Comparison of ENCODE assay signal across 8 mouse cellular contexts in genomic region chr9:21168161-21169123, GRCm38 (mm10). TPM values are rescaled to one million over a fixed set of nuclear protein-coding genes. Genes with fewer than 3 reads are reported as not detected.
A peak's percentile ranks its signal among the peaks of the same experiment; 100 is the strongest.
DNase-seq lines count a peak whose midpoint lies in the region; ATAC-seq lines count a peak whose summit lies in the region.

No protein-coding gene starts in this region.

- DNase-seq in urinary bladder, adult 2 months (ENCODE audit: low spot score), result peak; percentile 43
- no peak for DNase-seq in urinary bladder, adult 18-20 months (ENCODE audit: low spot score in 2 of 2)
- peak; percentile 71 to 72 for DNase-seq in cerebellum, postnatal 36 days
- DNase-seq in gastrocnemius, postnatal 25 days, result peak; percentile 57
- DNase-seq in spleen, postnatal 36 days (ENCODE audit: low spot score in 2 of 2), result peak; percentile 55 to 74

- peak; percentile 39 for ATAC-seq in inflammation-experienced regulatory T-cells, adult 6 months
- peak; percentile 23; the same call in 1 of the 2 replicates for ATAC-seq in limb, embryonic 12.5 days (ENCODE audit: insufficient number of reproducible peaks, insufficient read depth, low FRiP score, low TSS enrichment, low read depth)
- peak; percentile 66 for ATAC-seq in midbrain, embryonic 13.5 days

- H3K4me1 ChIP-seq in limb, embryonic 12.5 days (replicated peaks), result peaks cover 48% of the 10 kb centered on the region
- H3K4me1 ChIP-seq in midbrain, embryonic 13.5 days (replicated peaks), result peaks cover 40% of the 10 kb centered on the region

- H3K27me3 ChIP-seq in limb, embryonic 12.5 days, result peaks cover 38% of the 10 kb centered on the region
- H3K27me3 ChIP-seq in midbrain, embryonic 13.5 days, result peaks cover 54% of the 10 kb centered on the region

- H3K4me2 ChIP-seq in limb, embryonic 12.5 days, result peak overlapping the region; percentile 91
- peak overlapping the region; percentile 11 for H3K4me2 ChIP-seq in midbrain, embryonic 13.5 days (replicated peaks)

- no peaks in the 10 kb centered on the region for H3K9me3 ChIP-seq in limb, embryonic 12.5 days
- no peaks in the 10 kb centered on the region for H3K9me3 ChIP-seq in midbrain, embryonic 13.5 days

- peak overlapping the region; percentile 76 for H3K27ac ChIP-seq in limb, embryonic 12.5 days
- peak overlapping the region; percentile 14; the same call in 1 of the 2 replicates for H3K27ac ChIP-seq in midbrain, embryonic 13.5 days

- peak overlapping the region; percentile 48 for H3K9ac ChIP-seq in limb, embryonic 12.5 days (replicated peaks)
- peak overlapping the region; percentile 44; the same call in 1 of the 2 replicates for H3K9ac ChIP-seq in midbrain, embryonic 13.5 days (replicated peaks)

- H3K36me3 ChIP-seq in limb, embryonic 12.5 days, result no peaks in the 10 kb centered on the region
- H3K36me3 ChIP-seq in midbrain, embryonic 13.5 days, result no peaks in the 10 kb centered on the region

- peak overlapping the region; percentile 23 for H3K4me3 ChIP-seq in limb, embryonic 12.5 days (replicated peaks)
- H3K4me3 ChIP-seq in midbrain, embryonic 13.5 days (replicated peaks), result no peak overlapping the region

- 6% methylated on average over 30 of the region's 30 CpGs for WGBS in limb, embryonic 12.5 days
- 13% methylated on average over 30 of the region's 30 CpGs for WGBS in midbrain, embryonic 13.5 days

RNA-seq across cellular contexts. Expression of gene Pde4a, which starts 2.9 kb away (rescaled TPM):
- polyA plus RNA-seq in urinary bladder, adult 2 months (2012; rRNA removed), result 8.3 and 11.6 TPM in 2 replicates
- 10 to 100 TPM; 44.6 to 46.7 TPM for total RNA-seq in gastrocnemius, postnatal 25 days (2021)
- 1 to 10 TPM in 1 of 3 experiments, under 1 TPM in 2; 0.54 to 1.3 (median 0.82) TPM for polyA plus RNA-seq in inflammation-experienced regulatory T-cells, adult 6 months (2017; shearing (Covaris generic))
- polyA plus RNA-seq in limb, embryonic 12.5 days (2016; fragmentation: Nextera tagmentation; extraction: Ambion mirVana), result 4.8 and 5.6 TPM in 2 replicates
- 20.1 and 20.2 TPM in 2 replicates for polyA plus RNA-seq in midbrain, embryonic 13.5 days (2015; fragmentation: Nextera tagmentation; extraction: Ambion mirVana)

RNA-seq across cellular contexts. Expression of gene Cdc37, which starts 18.7 kb away (rescaled TPM):
- polyA plus RNA-seq in urinary bladder, adult 2 months (2012; rRNA removed), result 198 and 211 TPM in 2 replicates
- 100 to 1,000 TPM; 120 to 126 TPM for total RNA-seq in gastrocnemius, postnatal 25 days (2021)
- 10 to 100 TPM; 84.2 to 97.0 (median 95.3) TPM for polyA plus RNA-seq in inflammation-experienced regulatory T-cells, adult 6 months (2017; shearing (Covaris generic))
- 338 and 357 TPM in 2 replicates for polyA plus RNA-seq in limb, embryonic 12.5 days (2016; fragmentation: Nextera tagmentation; extraction: Ambion mirVana)
- 233 TPM in 2 replicates for polyA plus RNA-seq in midbrain, embryonic 13.5 days (2015; fragmentation: Nextera tagmentation; extraction: Ambion mirVana)

RNA-seq across cellular contexts. Expression of gene Tyk2, which starts 37.4 kb away (rescaled TPM):
- 23.9 and 28.5 TPM in 2 replicates for polyA plus RNA-seq in urinary bladder, adult 2 months (2012; rRNA removed)
- 1 to 10 TPM; 4.7 to 5.8 TPM for total RNA-seq in gastrocnemius, postnatal 25 days (2021)
- polyA plus RNA-seq in inflammation-experienced regulatory T-cells, adult 6 months (2017; shearing (Covaris generic)), result 10 to 100 TPM; 36.3 to 61.7 (median 57.7) TPM
- 15.0 and 16.1 TPM in 2 replicates for polyA plus RNA-seq in limb, embryonic 12.5 days (2016; fragmentation: Nextera tagmentation; extraction: Ambion mirVana)
- 11.5 and 12.2 TPM in 2 replicates for polyA plus RNA-seq in midbrain, embryonic 13.5 days (2015; fragmentation: Nextera tagmentation; extraction: Ambion mirVana)

Comparison
In these comparisons a context has a peak if more than half of its experiments do, and no peak if none do; other contexts are left out.
1. DNase-seq: peak in urinary bladder, adult 2 months (single experiment), cerebellum, postnatal 36 days (2 of 2), gastrocnemius, postnatal 25 days (single experiment) and spleen, postnatal 36 days (2 of 2); none in urinary bladder, adult 18-20 months (0 of 2).
2. Peak in every context shown above with its lines, with median percentiles within 50 percentile points of each other: ATAC-seq.